Mouse (Mus musculus): ENCODE measurements around the gene Opa3.

Gene Opa3

DNA sequence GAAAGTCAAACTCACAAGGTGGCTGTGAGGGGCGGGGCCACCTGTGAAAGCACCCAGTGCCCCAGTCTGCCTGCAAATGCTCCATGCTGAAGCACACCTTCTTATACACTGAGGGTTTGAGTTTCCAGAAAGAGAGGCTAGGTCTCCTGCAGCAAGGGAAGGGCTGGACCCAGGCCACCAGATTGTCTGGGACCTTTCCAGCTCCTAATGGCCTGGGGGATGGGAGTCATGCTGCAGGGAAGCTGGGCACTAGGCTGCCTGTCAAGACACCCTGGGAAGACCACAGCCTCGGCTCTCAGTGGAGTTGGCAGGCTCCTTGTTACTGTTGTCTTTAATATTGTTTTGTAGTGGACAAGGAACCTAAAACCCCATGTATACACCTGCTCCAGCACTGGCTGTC lies 8.3 kb downstream of the Opa3 start:
- in situ Hi-C loops (cut with MboI; ENCODE audit: low pct_unique_long_range_greater_than_20kb in 1 of 2, low sequenced_read_pairs in 2 of 2, unreplicated experiment in 1 of 2), result no loop called here

DNA sequence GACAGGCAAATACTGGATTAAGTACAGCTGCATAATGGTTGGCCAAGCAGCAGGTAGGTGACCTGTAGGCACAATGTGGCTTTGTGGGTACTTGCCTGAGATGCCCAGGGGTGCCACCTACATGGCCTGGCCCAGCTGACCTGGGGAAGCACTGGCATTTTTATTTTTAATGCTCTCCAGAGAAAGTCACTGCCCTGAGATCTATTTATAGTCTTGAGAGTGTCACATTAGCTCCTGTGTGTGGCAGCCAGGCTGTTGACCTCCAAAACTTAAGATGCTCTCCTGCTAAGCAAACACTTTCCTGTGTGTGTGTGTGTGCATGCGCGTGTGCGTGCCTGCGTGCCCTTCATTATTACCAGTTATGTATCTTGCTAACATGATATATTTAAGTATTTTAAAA lies 10.2 kb downstream of the Opa3 start:
- in situ Hi-C loops (cut with MboI; ENCODE audit: low pct_unique_long_range_greater_than_20kb in 1 of 2, low sequenced_read_pairs in 2 of 2, unreplicated experiment in 1 of 2), result no loop called here

DNA sequence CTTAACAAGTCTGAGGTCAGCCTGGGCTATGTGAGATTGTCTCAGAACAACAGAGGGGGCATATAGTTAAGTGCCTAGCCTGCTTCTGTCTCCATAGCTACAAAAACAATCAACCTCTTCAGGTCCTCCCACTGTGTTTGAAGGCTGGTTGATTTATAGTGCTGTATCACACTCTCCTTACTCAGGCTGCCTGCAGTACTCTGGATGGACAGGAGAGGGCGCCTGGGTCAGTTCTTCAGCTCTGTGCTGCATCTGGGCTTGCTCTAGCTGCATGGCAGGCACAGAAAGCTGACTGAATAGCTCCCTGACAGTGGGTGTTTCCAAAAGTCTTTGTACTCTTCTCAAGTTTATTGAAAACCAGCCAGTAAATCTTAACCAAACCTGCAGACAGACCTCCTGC lies 11.3 kb downstream of the Opa3 start:
- in situ Hi-C loops (cut with MboI; ENCODE audit: low pct_unique_long_range_greater_than_20kb in 1 of 2, low sequenced_read_pairs in 2 of 2, unreplicated experiment in 1 of 2), result no loop called here

DNA sequence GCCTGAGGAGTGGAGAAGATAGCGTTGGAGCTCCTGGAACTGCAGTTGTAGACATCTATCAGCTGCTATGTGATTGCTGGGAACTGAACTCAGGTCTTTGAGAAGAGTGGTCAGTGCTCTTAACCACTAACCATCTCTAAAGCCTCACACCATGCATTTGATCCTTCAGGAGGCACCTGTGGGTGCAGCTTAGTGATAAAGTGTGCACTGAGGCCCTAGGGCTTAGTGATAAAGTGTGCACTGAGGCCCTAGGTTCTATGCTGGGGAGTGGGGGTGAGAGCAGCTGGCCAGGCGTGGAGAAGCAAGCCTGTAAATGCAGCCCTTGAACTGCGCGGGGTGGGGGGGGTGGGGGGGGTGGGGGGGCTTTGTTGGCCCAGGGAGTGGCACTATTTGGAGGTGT lies 11.9 kb downstream of the Opa3 start:
- in situ Hi-C loops (cut with MboI; ENCODE audit: low pct_unique_long_range_greater_than_20kb in 1 of 2, low sequenced_read_pairs in 2 of 2, unreplicated experiment in 1 of 2), result no loop called here

DNA sequence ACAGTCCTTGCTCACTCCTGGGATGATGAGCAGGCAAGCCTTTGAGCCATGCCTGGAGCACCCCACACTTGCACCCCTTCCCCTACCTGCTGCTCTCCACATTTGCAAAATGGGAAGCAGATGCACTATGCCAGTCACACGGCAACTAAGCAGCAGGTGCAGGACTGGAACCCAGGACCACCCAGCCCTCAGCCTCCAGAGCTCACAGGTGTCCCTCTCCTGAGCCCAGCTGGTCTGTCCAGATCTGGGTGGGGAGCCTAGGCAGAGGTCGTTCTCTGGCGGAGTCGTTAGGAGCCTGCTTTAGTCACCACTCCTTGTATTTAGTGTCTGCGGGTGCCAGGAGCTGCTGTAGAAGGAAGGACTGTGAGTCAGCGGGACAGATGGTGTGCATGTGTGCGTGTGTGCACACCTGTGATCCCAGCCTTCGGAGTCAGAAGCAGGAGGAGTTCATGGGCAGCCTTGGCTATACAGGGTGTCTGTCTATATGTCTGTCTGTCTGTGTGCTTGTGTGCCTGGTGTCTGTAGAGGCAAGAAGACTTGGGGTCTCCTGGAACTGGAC lies 12.8 kb downstream of the Opa3 start:
- in situ Hi-C loops (cut with MboI; ENCODE audit: low pct_unique_long_range_greater_than_20kb in 1 of 2, low sequenced_read_pairs in 2 of 2, unreplicated experiment in 1 of 2), result no loop called here

DNA sequence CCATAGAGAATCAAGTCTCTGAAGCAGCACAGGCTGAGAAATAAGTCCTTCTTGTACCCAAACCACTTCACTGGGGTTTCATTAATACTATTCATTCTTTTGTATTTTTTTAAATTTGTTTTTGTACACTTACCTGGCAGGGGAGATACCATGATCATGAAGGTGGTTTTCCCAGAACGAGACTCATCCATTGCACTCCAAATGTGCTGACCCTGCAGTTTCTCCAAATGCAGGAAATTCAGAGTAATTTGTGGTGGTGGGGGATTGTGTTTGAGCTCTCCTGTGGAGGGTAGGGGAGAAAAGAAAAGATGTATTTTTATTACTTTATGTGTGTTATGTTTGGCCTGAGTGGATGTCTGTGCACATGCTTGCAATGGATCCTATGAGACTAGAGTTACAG lies 13.9 kb downstream of the Opa3 start:
- in situ Hi-C loops (cut with MboI; ENCODE audit: low pct_unique_long_range_greater_than_20kb in 1 of 2, low sequenced_read_pairs in 2 of 2, unreplicated experiment in 1 of 2), result no loop called here

DNA sequence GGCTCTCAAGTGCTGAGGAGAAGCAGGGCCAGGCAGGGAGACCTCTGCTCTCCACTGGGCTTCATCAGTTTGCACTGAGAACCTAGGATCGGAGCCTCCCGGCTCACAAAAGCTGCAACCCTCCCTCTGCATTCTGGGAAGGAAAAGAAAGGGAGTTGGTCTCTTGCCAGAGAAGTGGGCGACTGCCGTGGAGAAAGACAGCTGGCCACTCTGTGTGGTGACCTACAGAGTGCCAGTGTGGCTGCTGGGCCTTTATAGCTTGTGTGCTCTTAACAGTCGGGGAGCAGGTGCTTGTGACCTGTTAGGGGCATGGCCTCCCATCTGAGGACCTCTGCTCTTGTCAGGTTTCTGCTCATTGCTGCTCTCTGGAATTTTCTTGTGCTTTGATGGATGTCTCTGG lies 15.7 kb downstream of the Opa3 start:
- in situ Hi-C loops (cut with MboI; ENCODE audit: low pct_unique_long_range_greater_than_20kb in 1 of 2, low sequenced_read_pairs in 2 of 2, unreplicated experiment in 1 of 2), result no loop called here

DNA sequence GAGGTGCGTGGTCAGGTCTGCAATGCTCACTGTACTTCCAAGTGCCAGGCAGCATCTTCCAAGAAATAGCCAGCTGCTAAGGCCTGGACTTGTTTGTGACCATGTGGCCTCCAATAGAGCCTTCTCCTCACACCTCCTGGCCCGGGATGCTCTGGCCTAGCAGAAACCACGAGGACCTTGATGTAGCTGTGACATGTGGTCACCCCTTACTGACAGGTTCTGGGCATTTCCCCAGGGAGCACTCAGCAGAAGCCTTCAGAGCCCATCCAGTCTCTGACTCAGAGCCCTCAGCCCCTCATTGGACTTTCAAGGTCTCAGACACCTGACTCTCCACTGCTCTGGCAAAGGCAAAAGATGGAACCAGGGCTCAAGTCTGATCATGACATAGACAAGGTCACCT lies 16.9 kb downstream of the Opa3 start:
- in situ Hi-C loops (cut with MboI; ENCODE audit: low pct_unique_long_range_greater_than_20kb in 1 of 2, low sequenced_read_pairs in 2 of 2, unreplicated experiment in 1 of 2), result no loop called here

DNA sequence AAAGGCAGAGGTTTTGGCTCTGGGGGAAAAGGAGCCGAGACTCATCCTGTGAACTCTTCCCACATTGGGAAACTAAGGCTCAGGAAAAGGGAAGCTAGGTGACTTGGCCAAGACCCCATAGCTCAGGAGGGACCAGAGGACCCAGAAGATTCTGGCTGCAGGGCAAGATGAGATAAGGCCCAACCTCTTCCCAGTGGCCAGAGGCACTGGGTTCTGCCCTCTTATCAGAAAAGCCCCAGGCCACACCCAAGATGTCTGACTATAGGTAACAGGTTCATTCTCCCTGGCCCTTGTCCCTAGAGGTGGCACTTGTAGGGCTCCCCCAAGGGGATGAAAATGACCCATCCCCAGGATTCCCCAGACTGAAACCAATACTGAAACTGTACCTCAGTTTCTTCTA lies 18.7 kb downstream of the Opa3 start:
- in situ Hi-C loops (cut with MboI; ENCODE audit: low pct_unique_long_range_greater_than_20kb in 1 of 2, low sequenced_read_pairs in 2 of 2, unreplicated experiment in 1 of 2), result no loop called here

DNA sequence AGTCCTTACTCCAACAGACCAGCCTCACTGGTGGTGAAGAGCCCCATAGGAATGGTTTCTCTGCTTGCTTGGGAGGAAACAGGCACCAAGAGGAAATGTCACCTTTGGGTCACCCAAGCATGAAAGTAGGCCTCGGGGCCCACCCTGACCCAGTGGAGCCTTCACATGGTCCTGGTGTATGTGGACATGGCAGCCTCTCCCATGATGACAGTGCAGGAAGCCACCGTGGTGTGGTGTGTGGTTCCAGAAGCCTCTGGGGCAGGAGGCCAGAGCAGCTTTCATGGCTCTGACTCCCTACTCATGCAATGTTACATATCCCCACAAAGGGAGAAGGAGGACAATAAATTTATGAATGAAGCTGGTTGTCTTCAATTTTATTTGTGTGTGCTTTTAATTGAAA lies 19.4 kb downstream of the Opa3 start:
- in situ Hi-C loops (cut with MboI; ENCODE audit: low pct_unique_long_range_greater_than_20kb in 1 of 2, low sequenced_read_pairs in 2 of 2, unreplicated experiment in 1 of 2), result no loop called here

DNA sequence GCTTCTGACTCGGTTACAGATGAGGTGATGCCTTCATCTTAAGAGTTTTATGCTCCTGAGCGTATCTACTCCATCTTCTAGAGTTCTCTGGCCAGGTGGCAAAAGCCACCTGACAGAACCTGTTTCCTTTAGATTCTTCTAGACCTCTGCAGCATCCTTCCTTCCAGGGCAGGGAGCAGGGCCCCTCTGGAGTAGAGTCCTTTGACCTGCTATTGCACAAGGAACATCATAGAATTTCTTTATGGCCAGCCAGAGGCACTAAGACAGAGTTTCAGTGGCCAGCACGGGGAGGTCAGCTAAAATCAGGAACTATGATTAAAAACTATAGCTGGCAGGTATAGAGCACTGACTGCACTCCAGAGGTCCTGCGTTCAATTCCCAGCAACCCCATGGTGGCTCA lies 23.9 kb downstream of the Opa3 start:
- in situ Hi-C loops (cut with MboI; ENCODE audit: low pct_unique_long_range_greater_than_20kb in 1 of 2, low sequenced_read_pairs in 2 of 2, unreplicated experiment in 1 of 2), result no loop called here

DNA sequence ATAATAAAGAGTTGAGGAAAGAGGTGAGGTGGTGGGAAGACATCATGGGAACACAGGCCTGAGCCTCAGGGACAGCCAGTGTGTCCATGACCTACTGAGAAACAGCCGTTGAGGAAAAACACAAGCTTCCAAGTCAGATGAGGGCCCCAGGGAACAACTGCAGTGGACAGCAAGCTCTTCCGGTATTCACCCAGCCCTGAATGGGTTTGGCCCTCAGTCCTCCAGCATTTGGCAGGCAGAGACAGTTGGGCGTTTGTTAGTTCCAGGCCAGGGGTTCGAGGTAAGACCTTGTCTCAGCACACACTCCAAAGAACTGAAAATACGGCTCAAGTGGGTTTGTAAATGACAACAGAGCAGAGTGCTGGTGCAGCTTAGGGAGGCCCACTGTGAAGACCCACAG lies 25.3 kb downstream of the Opa3 start:
- in situ Hi-C loops (cut with MboI; ENCODE audit: low pct_unique_long_range_greater_than_20kb in 1 of 2, low sequenced_read_pairs in 2 of 2, unreplicated experiment in 1 of 2), result no loop called here

DNA sequence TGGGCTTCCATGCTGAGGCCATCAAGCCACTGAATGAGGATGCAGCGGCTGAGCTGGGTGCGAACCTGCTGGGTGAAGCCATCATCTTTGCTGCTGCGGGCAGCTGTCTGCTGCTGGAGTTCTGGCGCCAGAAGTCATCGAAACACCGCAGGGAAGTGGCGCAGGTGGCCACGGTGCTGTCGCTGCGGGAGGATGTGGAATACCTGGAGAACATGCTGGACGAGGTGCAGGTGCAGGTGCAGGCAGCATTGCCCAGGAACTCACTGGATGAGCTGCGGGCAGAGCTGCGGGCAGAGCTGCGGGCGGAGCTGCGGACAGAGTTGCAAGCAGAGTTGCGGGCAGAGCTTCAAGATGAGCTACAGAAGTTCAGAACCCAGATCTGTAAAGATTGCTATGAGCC lies 27.3 kb downstream of the Opa3 start:
- in situ Hi-C loops (cut with MboI; ENCODE audit: low pct_unique_long_range_greater_than_20kb in 1 of 2, low sequenced_read_pairs in 2 of 2, unreplicated experiment in 1 of 2), result no loop called here

DNA sequence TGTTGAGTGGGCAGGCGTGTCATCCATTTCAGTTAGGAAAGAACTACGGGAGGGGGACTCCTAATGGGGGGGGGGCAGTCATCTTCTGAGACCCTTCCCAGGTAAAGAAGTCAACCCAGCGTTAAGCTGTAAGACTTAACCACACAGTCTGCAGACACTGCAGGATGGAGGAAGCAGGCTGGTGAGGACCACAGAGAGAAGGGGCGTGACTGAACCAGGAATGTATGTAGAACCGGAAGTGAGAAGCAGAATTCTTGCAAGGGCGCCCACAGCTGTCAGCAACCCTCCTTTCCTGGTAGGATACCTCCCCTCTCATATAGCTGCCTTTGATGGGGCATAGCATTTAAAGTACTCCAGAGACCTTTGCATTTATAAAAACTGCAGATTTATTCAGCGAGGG lies 28.4 kb downstream of the Opa3 start:
- in situ Hi-C loops (cut with MboI; ENCODE audit: low pct_unique_long_range_greater_than_20kb in 1 of 2, low sequenced_read_pairs in 2 of 2, unreplicated experiment in 1 of 2), result no loop called here

DNA sequence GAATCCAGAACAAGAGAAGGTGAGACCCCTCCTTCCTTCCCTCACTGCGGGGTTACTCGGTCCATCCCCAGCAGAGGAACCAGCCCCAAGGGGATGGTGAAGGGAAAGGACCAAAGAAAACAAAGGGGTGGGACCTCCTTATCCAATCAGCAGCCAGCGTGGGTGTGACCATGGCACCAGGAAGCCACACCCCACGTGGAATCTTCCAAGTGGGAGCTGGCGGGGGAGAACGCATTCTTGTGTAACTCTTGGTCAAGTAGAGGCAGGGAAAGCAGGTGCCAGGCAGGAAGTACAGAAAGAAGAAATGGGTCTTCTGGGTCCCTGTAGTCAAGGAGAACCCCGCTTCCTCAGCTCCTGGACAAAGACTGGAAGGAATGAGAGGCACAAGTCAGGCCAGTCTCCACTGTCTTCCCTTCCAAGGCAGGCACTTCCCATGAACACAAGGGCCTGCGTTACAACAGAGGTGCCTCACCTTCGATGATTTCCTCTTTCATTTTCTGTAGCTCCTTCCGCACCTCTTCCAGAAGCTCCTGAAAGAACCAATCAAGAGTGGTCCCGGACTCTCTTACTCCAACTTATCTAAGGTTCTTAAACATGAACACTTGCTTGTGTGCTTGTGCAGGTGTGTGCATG lies 29.4 kb downstream of the Opa3 start:
- in situ Hi-C loops (cut with MboI; ENCODE audit: low pct_unique_long_range_greater_than_20kb in 1 of 2, low sequenced_read_pairs in 2 of 2, unreplicated experiment in 1 of 2), result no loop called here

DNA sequence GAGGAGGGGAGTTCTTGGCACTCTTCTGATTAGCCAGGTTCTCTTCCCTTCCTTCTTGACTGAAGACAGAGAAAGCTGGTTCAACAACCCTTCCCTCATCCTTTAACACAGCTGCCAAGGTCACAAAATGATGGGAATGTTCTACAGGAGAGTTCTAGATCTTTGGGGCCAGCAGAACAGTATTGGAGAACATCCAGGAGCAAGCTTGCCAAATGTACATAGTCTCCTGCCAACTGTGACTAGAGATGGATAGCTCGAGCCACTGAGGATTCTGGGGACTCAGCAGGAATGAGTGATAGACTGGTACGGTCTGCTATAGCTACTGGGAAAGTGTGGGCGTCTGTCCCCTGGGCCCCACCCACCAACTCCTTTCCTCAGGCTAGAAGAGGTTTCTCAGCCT lies 30.2 kb downstream of the Opa3 start:
- in situ Hi-C loops (cut with MboI; ENCODE audit: low pct_unique_long_range_greater_than_20kb in 1 of 2, low sequenced_read_pairs in 2 of 2, unreplicated experiment in 1 of 2), result no loop called here

DNA sequence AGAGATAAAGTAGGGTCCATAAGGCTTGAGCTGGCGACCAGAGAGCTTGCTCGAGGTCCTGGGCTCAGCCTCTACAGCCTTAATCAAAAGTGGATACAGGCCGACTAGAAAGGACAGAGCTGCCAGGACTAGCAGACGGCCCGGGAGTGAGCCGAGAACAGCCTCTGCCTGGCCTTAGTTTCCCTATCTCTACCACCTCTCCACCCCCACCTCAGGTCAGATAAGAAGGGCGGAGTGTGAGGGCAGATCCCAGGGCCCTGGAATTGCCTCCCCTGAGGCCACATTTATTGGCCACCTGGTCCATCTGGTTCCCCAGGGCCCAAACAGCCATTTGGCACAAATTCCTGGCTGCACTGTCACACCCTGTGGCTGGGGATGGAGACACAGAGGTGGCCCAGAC lies 37.0 kb downstream of the Opa3 start:
- in situ Hi-C loops (cut with MboI; ENCODE audit: low pct_unique_long_range_greater_than_20kb in 1 of 2, low sequenced_read_pairs in 2 of 2, unreplicated experiment in 1 of 2), result no loop called here

DNA sequence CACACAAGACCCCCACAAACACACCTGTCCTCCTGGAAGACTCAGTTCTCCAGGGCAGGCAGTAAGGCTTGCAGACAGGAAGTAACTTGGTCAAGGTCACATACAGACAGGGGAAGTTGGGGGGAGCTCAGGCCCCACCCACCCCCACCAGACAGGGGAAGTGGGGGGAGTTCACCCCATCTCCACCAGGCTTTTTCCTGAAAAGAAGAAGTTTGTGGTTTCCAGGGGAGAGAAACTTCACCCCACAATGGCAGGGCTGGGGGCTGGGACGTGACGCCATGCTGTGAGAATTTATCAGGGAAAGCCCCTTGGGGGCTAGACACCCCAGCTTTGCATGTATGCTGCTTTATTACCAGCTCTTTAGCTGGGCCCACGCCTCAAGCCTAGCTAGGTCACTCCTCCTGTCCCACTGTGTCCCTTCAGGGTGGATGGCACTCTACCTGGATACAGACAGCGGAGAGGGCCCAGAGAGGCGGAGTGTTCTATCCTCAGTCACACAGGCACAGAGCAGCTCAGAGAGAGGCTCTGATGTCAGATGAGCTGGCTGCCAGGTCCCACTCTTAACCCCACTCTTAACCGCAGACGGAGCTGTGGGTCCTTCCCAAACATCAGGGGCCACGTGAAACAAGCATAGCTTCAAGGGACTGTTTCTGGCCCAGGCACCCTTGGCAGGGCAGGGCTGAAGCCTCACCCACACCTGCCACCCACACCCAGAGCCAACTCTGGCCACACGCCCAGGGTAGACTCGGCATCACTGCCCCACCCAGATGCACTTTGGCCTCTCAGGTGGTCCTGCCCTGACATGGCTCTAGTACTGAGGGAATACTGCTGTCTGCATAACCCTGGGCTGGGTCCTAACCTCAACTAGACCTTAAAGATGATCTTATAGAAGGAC lies 38.0 kb downstream of the Opa3 start:
- in situ Hi-C loops (cut with MboI; ENCODE audit: low pct_unique_long_range_greater_than_20kb in 1 of 2, low sequenced_read_pairs in 2 of 2, unreplicated experiment in 1 of 2), result no loop called here

DNA sequence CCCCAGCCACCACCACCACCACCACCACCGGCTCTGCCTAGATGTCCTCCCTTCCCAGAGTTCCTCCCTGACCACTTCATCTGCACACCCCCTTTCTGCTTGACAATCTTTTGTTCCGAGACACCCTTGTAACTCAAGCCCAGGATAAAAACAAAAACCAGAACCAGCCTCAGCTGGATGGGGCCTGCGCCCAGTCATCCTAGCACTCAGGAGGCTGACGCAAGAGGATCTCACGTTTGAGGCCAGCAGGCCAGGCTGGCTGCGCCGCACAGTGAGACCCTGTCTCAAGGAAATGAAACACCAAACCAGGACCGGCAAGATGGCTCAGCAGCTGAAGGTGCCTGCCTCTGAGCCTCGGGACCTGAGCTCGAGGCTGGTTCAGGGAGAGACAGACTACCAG lies 38.9 kb downstream of the Opa3 start:
- in situ Hi-C loops (cut with MboI; ENCODE audit: low pct_unique_long_range_greater_than_20kb in 1 of 2, low sequenced_read_pairs in 2 of 2, unreplicated experiment in 1 of 2), result no loop called here

Measured in mouse embryonic stem cell (cell line).